Mouse (Mus musculus) embryonic fibroblast, embryonic 13.5 days (primary cell): ENCODE measurements around the gene Scel. TPM values are rescaled to one million over a fixed set of nuclear protein-coding genes. Genes with fewer than 3 reads are reported as not detected.

ENCODE experiments used
- H3K27ac ChIP-seq: 2 replicates; pipeline ENCODE4 v1.5.1; 2012; ENCODE audit warnings: low read length, control low read depth, inconsistent platforms; ENCODE audit not compliant: insufficient read depth
- H3K4me1 ChIP-seq: 2 replicates; pipeline ENCODE4 v1.6.1; 2011; ENCODE audit warnings: low read length; ENCODE audit not compliant: control insufficient read depth, insufficient read depth
- H3K4me3 ChIP-seq: 2 replicates; pipeline ENCODE4 v1.5.1; 2011; ENCODE audit warnings: mild to moderate bottlenecking, control low read depth, low read length; ENCODE audit not compliant: insufficient read depth
- CTCF ChIP-seq: IDR thresholded peaks from 2 replicates; pipeline ENCODE4 v1.5.1; 2011; ENCODE audit warnings: mild to moderate bottlenecking, control low read depth, low read length, moderate library complexity, borderline replicate concordance; ENCODE audit not compliant: insufficient read depth
- POLR2A ChIP-seq: IDR thresholded peaks from 2 replicates; pipeline ENCODE4 v1.6.1; 2011; ENCODE audit warnings: low read depth, mild to moderate bottlenecking, control low read depth, low read length, moderate library complexity
- polyA plus RNA-seq: library from polyadenylated mRNA; stranded (reverse); fragments of >200 nt; gene quantifications from 2 replicates; pipeline ENCODE4 v1.2.4, GENCODE M21; 2011; ENCODE audit warnings: low read depth; ENCODE audit not compliant: missing spikeins, insufficient read length

The Scel gene
- polyA plus RNA-seq, 1 experiment, result 0.56 TPM

- H3K4me3 ChIP-seq, result no peak overlapping the region
- no peak overlapping the region for H3K27ac ChIP-seq
- no peak for TF ChIP-seq POLR2A
- no peak for TF ChIP-seq CTCF
- H3K4me1 ChIP-seq, result no peaks in the 10 kb centered on the region
Measured at GRCm38 (mm10) chr14:103539796-103540195, 26.7 kb downstream of the Scel start.

GRCm38 (mm10) chr14:103541679-103542078 is 28.5 kb downstream of the Scel start:
- H3K4me1 ChIP-seq, result no peaks in the 10 kb centered on the region
- no peak overlapping the region for H3K27ac ChIP-seq
- no peak overlapping the region for H3K4me3 ChIP-seq
- no peak for TF ChIP-seq POLR2A
- no peak for TF ChIP-seq CTCF

GRCm38 (mm10) chr14:103543304-103544079 is 30.4 kb downstream of the Scel start:
- no peak overlapping the region for H3K27ac ChIP-seq
- H3K4me1 ChIP-seq, result no peaks in the 10 kb centered on the region
- TF ChIP-seq CTCF, result no peak
- no peak for TF ChIP-seq POLR2A
- H3K4me3 ChIP-seq, result no peak overlapping the region

GRCm38 (mm10) chr14:103545734-103546133 is 32.6 kb downstream of the Scel start:
- H3K4me3 ChIP-seq, result no peak overlapping the region
- TF ChIP-seq POLR2A, result no peak
- no peak for TF ChIP-seq CTCF

GRCm38 (mm10) chr14:103546246-103546645 is 33.1 kb downstream of the Scel start:
- Histone ChIP-seq H3K4me1 (no peaks in the 10 kb centered on the region), H3K4me3 (no peak overlapping the region), H3K27ac (no peak overlapping the region)
- TF ChIP-seq POLR2A, result no peak
- no peak for TF ChIP-seq CTCF

More at GRCm38 (mm10) chr14:103545734-103546133, 32.6 kb downstream of the Scel start:
- Histone ChIP-seq H3K4me1 (no peaks in the 10 kb centered on the region), H3K27ac (no peak overlapping the region)

GRCm38 (mm10) chr14:103548220-103548619 is 35.1 kb downstream of the Scel start:
- Histone ChIP-seq H3K4me1 (no peaks in the 10 kb centered on the region), H3K4me3 (no peak overlapping the region), H3K27ac (no peak overlapping the region)
- TF ChIP-seq CTCF, result no peak

- TF ChIP-seq POLR2A (no peak), CTCF (peak; percentile 81)
- no peak overlapping the region for H3K27ac ChIP-seq
- H3K4me1 ChIP-seq, result no peaks in the 10 kb centered on the region
- no peak overlapping the region for H3K4me3 ChIP-seq
Measured at GRCm38 (mm10) chr14:103550480-103550879, 37.3 kb downstream of the Scel start.

- H3K4me1 ChIP-seq, result no peaks in the 10 kb centered on the region
- H3K27ac ChIP-seq, result no peak overlapping the region
- H3K4me3 ChIP-seq, result no peak overlapping the region
- TF ChIP-seq CTCF (no peak), POLR2A (no peak)
Measured at GRCm38 (mm10) chr14:103550921-103551320, 37.8 kb downstream of the Scel start.

- Histone ChIP-seq H3K4me3 (no peak overlapping the region), H3K4me1 (no peaks in the 10 kb centered on the region), H3K27ac (no peak overlapping the region)
- TF ChIP-seq CTCF (no peak), POLR2A (no peak)
Measured at GRCm38 (mm10) chr14:103551921-103552320, 38.8 kb downstream of the Scel start.

- Histone ChIP-seq H3K27ac (no peak overlapping the region), H3K4me3 (no peak overlapping the region), H3K4me1 (no peaks in the 10 kb centered on the region)
- TF ChIP-seq CTCF (no peak), POLR2A (no peak)
Measured at GRCm38 (mm10) chr14:103552379-103552778, 39.2 kb downstream of the Scel start.

- Histone ChIP-seq H3K27ac (no peak overlapping the region), H3K4me1 (no peaks in the 10 kb centered on the region), H3K4me3 (no peak overlapping the region)
- TF ChIP-seq CTCF (no peak), POLR2A (no peak)
Measured at GRCm38 (mm10) chr14:103556609-103557008, 43.5 kb downstream of the Scel start.
